Mouse (Mus musculus) embryonic fibroblast, embryonic 13.5 days (primary cell): ENCODE data around the gene Kcnk12.

Experiments
- CTCF ChIP-seq: IDR thresholded peaks from 2 replicates; pipeline ENCODE4 v1.5.1; 2011; ENCODE audit warnings: mild to moderate bottlenecking, control low read depth, low read length, moderate library complexity, borderline replicate concordance; ENCODE audit not compliant: insufficient read depth
- POLR2A ChIP-seq: IDR thresholded peaks from 2 replicates; pipeline ENCODE4 v1.6.1; 2011; ENCODE audit warnings: low read depth, mild to moderate bottlenecking, control low read depth, low read length, moderate library complexity

- TF ChIP-seq POLR2A (no peak), CTCF (no peak)
Observed at GRCm38 (mm10) chr17:87770766-87771165, 27.0 kb downstream of the Kcnk12 start.
